Mouse (Mus musculus): ENCODE results near the gene Gstp3. TPM values are rescaled to one million over a fixed set of nuclear protein-coding genes. Genes with fewer than 3 reads are reported as not detected.

The Gstp3 gene
- total and polyA plus RNA-seq, 3 experiments, result 1.4 TPM; not detected in 2

GRCm38 (mm10) chr19:4090446-4090845 lies 31.1 kb upstream of the Gstp3 start:
- Histone ChIP-seq H3K27ac (ENCODE audit: insufficient read depth, low read depth) (no peak overlapping the region), H3K9me3 (replicated peaks; ENCODE audit: low read length) (no peaks in the 10 kb centered on the region), H3K4me3 (replicated peaks in 1 of 3; ENCODE audit: low read depth in 2 of 3, low read length in 2 of 3, poor library complexity in 1 of 3) (no peak overlapping the region), H3K27me3 (replicated peaks) (peaks cover 29% of the 10 kb centered on the region), H3K36me3 (replicated peaks in 1 of 2; ENCODE audit: control insufficient read depth in 1 of 2, insufficient read depth in 1 of 2, low read length in 1 of 2) (no peaks in the 10 kb centered on the region), H3K79me2 (replicated peaks; ENCODE audit: control insufficient read depth, extremely low read depth, insufficient read depth, poor library complexity, severe bottlenecking) (no peaks in the 10 kb centered on the region), H3K9ac (ENCODE audit: insufficient read depth, low read depth) (no peak overlapping the region), H3K4me2 (ENCODE audit: insufficient read depth, low read depth, poor library complexity, severe bottlenecking) (no peak overlapping the region), H3K4me1 (ENCODE audit: control insufficient read depth in 1 of 2, insufficient read depth in 2 of 2) (no peaks in the 10 kb centered on the region)
- dilution Hi-C loops (cut with MboI; ENCODE audit: extremely low pct_ligation_motif_present, extremely low pct_unique_long_range_greater_than_20kb, low sequenced_read_pairs) (no loop called here), in situ Hi-C loops (cut with MboI; ENCODE audit: low pct_ligation_motif_present, low pct_unique_long_range_greater_than_20kb, low sequenced_read_pairs) (no loop called here)
- TF ChIP-seq BHLHE40 (IDR thresholded peaks at IDR 0.05; ENCODE audit: low read depth, low read length) (no peak), ZC3H11A (IDR thresholded peaks at IDR 0.05; ENCODE audit: low read depth, low read length) (no peak), JUND (conservative IDR thresholded peaks at IDR 0.05; ENCODE audit: low read depth, low read length) (no peak), MXI1 (IDR thresholded peaks at IDR 0.05; ENCODE audit: low read depth, low read length) (no peak), USF2 (conservative IDR thresholded peaks at IDR 0.05; ENCODE audit: low read depth, low read length) (no peak), HCFC1 (IDR thresholded peaks at IDR 0.05; ENCODE audit: low read depth, low read length) (no peak), NRF1 (IDR thresholded peaks at IDR 0.05; ENCODE audit: low read depth, low read length) (no peak), CTCF (conservative IDR thresholded peaks at IDR 0.05 in 1 of 2, IDR thresholded peaks at IDR 0.05 in 1 of 2; ENCODE audit: low read depth in 2 of 2, low read length in 2 of 2) (no peak), RCOR1 (conservative IDR thresholded peaks at IDR 0.05; ENCODE audit: low read depth, low read length) (no peak), MAZ (IDR thresholded peaks at IDR 0.05; ENCODE audit: low read depth, low read length) (no peak), NELFE (IDR thresholded peaks at IDR 0.05; ENCODE audit: low read depth, low read length) (no peak), ZMIZ1 (IDR thresholded peaks at IDR 0.05; ENCODE audit: low read depth, low read length) (no peak), EP300 (IDR thresholded peaks at IDR 0.05; ENCODE audit: low read length) (no peak), SMC3 (IDR thresholded peaks at IDR 0.05; ENCODE audit: low read depth, low read length) (no peak), TCF12 (IDR thresholded peaks at IDR 0.05; ENCODE audit: low read depth, low read length) (no peak), KAT2A (IDR thresholded peaks at IDR 0.05; ENCODE audit: insufficient replicate concordance, low read length) (no peak)
- DNase-seq (ENCODE audit: extremely low read depth), result no peak

GRCm38 (mm10) chr19:4089128-4089527 lies 29.8 kb upstream of the Gstp3 start:
- no peaks in the 10 kb centered on the region for H3K36me3 ChIP-seq (replicated peaks in 1 of 2; ENCODE audit: control insufficient read depth in 1 of 2, insufficient read depth in 1 of 2, low read length in 1 of 2)
- no peak overlapping the region for H3K9ac ChIP-seq (ENCODE audit: insufficient read depth, low read depth)
- H3K79me2 ChIP-seq (replicated peaks; ENCODE audit: control insufficient read depth, extremely low read depth, insufficient read depth, poor library complexity, severe bottlenecking), result no peaks in the 10 kb centered on the region
- in situ Hi-C loops (cut with MboI; ENCODE audit: low pct_ligation_motif_present, low pct_unique_long_range_greater_than_20kb, low sequenced_read_pairs), result loop anchor here (5.0 kb wide), 2 partner anchors 37 to 72 kb away; no protein-coding TSS in a partner anchor
- H3K4me1 ChIP-seq (ENCODE audit: control insufficient read depth in 1 of 2, insufficient read depth in 2 of 2), result no peaks in the 10 kb centered on the region
- dilution Hi-C loops (cut with MboI; ENCODE audit: extremely low pct_ligation_motif_present, extremely low pct_unique_long_range_greater_than_20kb, low sequenced_read_pairs), result no loop called here
- no peak for TF ChIP-seq IRF4 (IDR thresholded peaks at IDR 0.05; ENCODE audit: low read depth, low read length)
- no peak for TF ChIP-seq MXI1 (IDR thresholded peaks at IDR 0.05; ENCODE audit: low read depth, low read length)
- no peak for TF ChIP-seq UBTF (IDR thresholded peaks at IDR 0.05; ENCODE audit: low read depth, low read length)
- no peak for TF ChIP-seq ZNF384 (IDR thresholded peaks at IDR 0.05; ENCODE audit: low read depth, low read length)
- no peak for TF ChIP-seq ZMIZ1 (IDR thresholded peaks at IDR 0.05; ENCODE audit: low read depth, low read length)
- TF ChIP-seq TBP (conservative IDR thresholded peaks at IDR 0.05; ENCODE audit: low read depth, low read length), result no peak
- no peak for TF ChIP-seq CHD1 (IDR thresholded peaks at IDR 0.05; ENCODE audit: low read depth, low read length)
- TF ChIP-seq SIN3A (IDR thresholded peaks at IDR 0.05; ENCODE audit: low read length), result no peak
- no peak for TF ChIP-seq E2F4 (IDR thresholded peaks at IDR 0.05; ENCODE audit: insufficient replicate concordance, low read depth, low read length)
- no peak for TF ChIP-seq CHD2 (IDR thresholded peaks at IDR 0.05; ENCODE audit: low read length)
- no peak for TF ChIP-seq MAZ (IDR thresholded peaks at IDR 0.05; ENCODE audit: low read depth, low read length)
- no peak for TF ChIP-seq KAT2A (IDR thresholded peaks at IDR 0.05; ENCODE audit: insufficient replicate concordance, low read length)
- no peak for TF ChIP-seq SMC3 (IDR thresholded peaks at IDR 0.05; ENCODE audit: low read depth, low read length)
- no peak for TF ChIP-seq NELFE (IDR thresholded peaks at IDR 0.05; ENCODE audit: low read depth, low read length)
- no peak overlapping the region for H3K27ac ChIP-seq (ENCODE audit: insufficient read depth, low read depth)
- peaks cover 40% of the 10 kb centered on the region for H3K27me3 ChIP-seq (replicated peaks)
- no peak overlapping the region for H3K4me2 ChIP-seq (ENCODE audit: insufficient read depth, low read depth, poor library complexity, severe bottlenecking)
- no peak overlapping the region for H3K4me3 ChIP-seq (replicated peaks in 1 of 3; ENCODE audit: low read depth in 2 of 3, low read length in 2 of 3, poor library complexity in 1 of 3)
- DNase-seq (ENCODE audit: extremely low read depth), result no peak
- H3K9me3 ChIP-seq (replicated peaks; ENCODE audit: low read length), result no peaks in the 10 kb centered on the region

Measured in CH12.LX (cell line).